Mouse (Mus musculus) lung, postnatal 14 days (tissue): ENCODE results near the gene Fam169b.
"Not testable (repeated sequence)": the region's sequence is repeated elsewhere in the genome, so short reads cannot be mapped to it uniquely, and the experiment has no call there.

Experiments
- DNase-seq: peaks from one replicate; pipeline ENCODE4 v3.0.0; 2021

The Fam169b gene

GRCm38 (mm10) chr7:68264531-68264930 lies 9.1 kb upstream of the Fam169b start:
- DNase-seq: peak; percentile 32

- no peak for DNase-seq
Observed at GRCm38 (mm10) chr7:68265391-68265790, 8.2 kb upstream of the Fam169b start.

- DNase-seq: no peak
Observed at GRCm38 (mm10) chr7:68266691-68267090, 6.9 kb upstream of the Fam169b start.

GRCm38 (mm10) chr7:68270551-68270950 lies 3.1 kb upstream of the Fam169b start:
- no peak for DNase-seq

- DNase-seq: no peak
Observed at GRCm38 (mm10) chr7:68271816-68272215, 1.8 kb upstream of the Fam169b start.

- no peak for DNase-seq
Observed at GRCm38 (mm10) chr7:68272607-68273006, 1.0 kb upstream of the Fam169b start.

GRCm38 (mm10) chr7:68274218-68274617 lies 579 bp downstream of the Fam169b start:
- no peak for DNase-seq

GRCm38 (mm10) chr7:68274951-68275350 lies 1.3 kb downstream of the Fam169b start:
- DNase-seq: no peak

- not testable (repeated sequence) for DNase-seq
Observed at GRCm38 (mm10) chr7:68275445-68275837, 1.8 kb downstream of the Fam169b start.

- no peak for DNase-seq
Observed at GRCm38 (mm10) chr7:68275838-68276731, 2.4 kb downstream of the Fam169b start.

- no peak for DNase-seq
Observed at GRCm38 (mm10) chr7:68277054-68277896, 3.6 kb downstream of the Fam169b start.

GRCm38 (mm10) chr7:68277897-68278270 lies 4.2 kb downstream of the Fam169b start:
- no peak for DNase-seq

- DNase-seq: no peak
Observed at GRCm38 (mm10) chr7:68278385-68278784, 4.7 kb downstream of the Fam169b start.

- DNase-seq: no peak
Observed at GRCm38 (mm10) chr7:68278908-68279307, 5.3 kb downstream of the Fam169b start.

- no peak for DNase-seq
Observed at GRCm38 (mm10) chr7:68279481-68279880, 5.8 kb downstream of the Fam169b start.

GRCm38 (mm10) chr7:68280352-68280869 lies 6.8 kb downstream of the Fam169b start:
- no peak for DNase-seq

GRCm38 (mm10) chr7:68281341-68281740 lies 7.7 kb downstream of the Fam169b start:
- DNase-seq: no peak

GRCm38 (mm10) chr7:68282304-68283132 lies 8.9 kb downstream of the Fam169b start:
- DNase-seq: no peak

GRCm38 (mm10) chr7:68283133-68283520 lies 9.5 kb downstream of the Fam169b start:
- not testable (repeated sequence) for DNase-seq

GRCm38 (mm10) chr7:68283776-68284175 lies 10.1 kb downstream of the Fam169b start:
- no peak for DNase-seq

GRCm38 (mm10) chr7:68285851-68286298 lies 12.2 kb downstream of the Fam169b start:
- no peak for DNase-seq
